Mouse (Mus musculus): Measurements from ENCODE around the gene Hmox1. TPM values are rescaled to one million over a fixed set of nuclear protein-coding genes. Genes with fewer than 3 reads are reported as not detected.

Gene Hmox1
- total RNA-seq, 2 experiments from 2014 or later = 7.7 to 8.3 TPM

Other genes starting within 250 kb of the Hmox1 start
- not detected for gene Isx, start 220.4 kb upstream of the Hmox1 start, total RNA-seq (2021)
- 10 to 100 TPM; 18.6 to 25.0 TPM for gene Hmgxb4, start 100.3 kb upstream of the Hmox1 start, total RNA-seq (2021)
- 10 to 100 TPM; 40.4 to 42.5 TPM for gene Tom1, start 59.9 kb upstream of the Hmox1 start, total RNA-seq (2021)
- gene Mcm5, start 15.9 kb downstream of the Hmox1 start, total RNA-seq (2021) = 1 to 10 TPM; 5.2 to 5.7 TPM
- gene Rasd2, start 120.3 kb downstream of the Hmox1 start, total RNA-seq (2021) = 10 to 100 TPM; 79.6 to 80.5 TPM